Mouse (Mus musculus) erythroblast, embryonic 14.5 days (primary cell): ENCODE data around the gene Pdcd1lg2.

Experiments used
- GATA1 ChIP-seq: IDR thresholded peaks from 2 replicates; pipeline ENCODE4 v1.6.1; 2012; ENCODE audit warnings: low read length, inconsistent platforms, mixed read lengths
- TAL1 ChIP-seq: IDR thresholded peaks from 3 replicates; pipeline ENCODE4 v1.6.1; 2012; ENCODE audit warnings: low read length, inconsistent platforms, mixed read lengths

DNA sequence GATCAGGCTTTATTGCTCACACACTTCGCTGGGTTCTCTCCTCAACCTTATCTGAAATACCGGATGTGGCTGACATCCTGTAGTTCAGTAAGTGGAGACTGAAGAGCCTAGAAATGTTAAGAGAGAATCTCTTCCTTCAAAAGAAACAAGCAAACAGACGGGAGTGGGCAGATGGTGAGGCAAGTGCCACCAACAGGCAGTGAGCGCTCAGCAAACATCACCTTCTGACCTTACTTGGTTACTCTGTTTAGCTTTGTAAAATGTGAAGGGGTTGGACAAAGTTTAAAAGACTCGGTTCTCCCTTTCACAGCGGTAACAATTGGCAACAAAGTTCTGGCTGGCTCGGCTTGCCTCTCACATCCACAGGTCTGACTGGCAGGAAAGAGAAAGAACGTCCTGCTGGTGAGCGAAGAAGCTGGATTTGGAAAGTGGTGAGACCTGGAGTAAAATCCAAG lies 8.0 kb downstream of the Pdcd1lg2 start:
- no peak for TF ChIP-seq TAL1
- no peak for TF ChIP-seq GATA1
